Mouse (Mus musculus): ENCODE results near the gene Synpo2.

DNA sequence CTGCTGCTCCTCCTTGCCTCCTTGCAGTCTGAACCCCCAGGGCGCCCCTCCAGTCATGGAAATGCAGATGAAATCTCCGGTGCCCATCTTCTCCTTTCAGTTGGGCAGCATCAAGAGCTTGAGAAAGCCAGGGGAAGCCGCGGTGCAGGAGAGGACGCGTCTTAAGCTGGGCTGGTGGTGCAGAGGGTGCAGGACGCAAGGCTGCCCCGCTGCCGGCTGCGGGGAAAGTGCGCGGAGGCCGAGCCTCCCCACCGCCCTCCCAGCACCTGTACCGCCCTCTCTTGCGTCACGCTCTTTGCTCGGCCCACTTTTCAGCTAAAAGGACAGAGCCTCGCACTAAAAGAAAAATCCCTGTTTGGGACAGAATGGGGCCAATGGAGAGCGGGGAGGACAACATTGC, at the start of gene Synpo2:
- 0 out of 2 replicates have a peak, but pooled peaks have one; percentile 10 for TF ChIP-seq POLR2A (IDR thresholded peaks at IDR 0.05; ENCODE audit: borderline replicate concordance, extremely low read depth, low read depth, low read length)
- TF ChIP-seq CTCF (IDR thresholded peaks at IDR 0.05; ENCODE audit: insufficient read depth, low read length), result no peak
